Mouse (Mus musculus) gastrocnemius, postnatal 36 days (tissue): ENCODE data around the gene Ppp1r10. TPM values are rescaled to one million over a fixed set of nuclear protein-coding genes. Genes with fewer than 3 reads are reported as not detected.
A peak's percentile ranks its signal among the peaks of the same experiment; 100 is the strongest.

Experiments
- DNase-seq, 2 experiments: peaks; one replicate each; pipeline ENCODE4 v3.0.0; 2022
- intact Hi-C: fragments of 180-260 bp; cut with DNase I; formaldehyde crosslinking; loops from one replicate; pipeline ENCODE4 v1.15.1; 2025
- microRNA-seq, 2 experiments: library from miRNA; unstranded; fragments of <30 nt; microRNA quantifications; one replicate each; pipeline ENCODE4 v1.2.0; 2021
- total RNA-seq, 2 experiments: library from RNA; stranded (reverse); gene quantifications; 2 replicates each; pipeline ENCODE4 v1.2.3; 2021

Gene Ppp1r10
- total RNA-seq, 2 experiments from 2014 or later: 17.8 to 19.2 TPM

- intact Hi-C loops: no loop called here
Measured at GRCm38 (mm10) chr17:35979401-35980362, 63.4 kb downstream of the Ppp1r10 start, which contains the start of the genes Gnl1 and Prr3. Gnl1 (plus strand) TSS chr17:35979851. Prr3 (minus strand) TSS chr17:35980236.

DNA sequence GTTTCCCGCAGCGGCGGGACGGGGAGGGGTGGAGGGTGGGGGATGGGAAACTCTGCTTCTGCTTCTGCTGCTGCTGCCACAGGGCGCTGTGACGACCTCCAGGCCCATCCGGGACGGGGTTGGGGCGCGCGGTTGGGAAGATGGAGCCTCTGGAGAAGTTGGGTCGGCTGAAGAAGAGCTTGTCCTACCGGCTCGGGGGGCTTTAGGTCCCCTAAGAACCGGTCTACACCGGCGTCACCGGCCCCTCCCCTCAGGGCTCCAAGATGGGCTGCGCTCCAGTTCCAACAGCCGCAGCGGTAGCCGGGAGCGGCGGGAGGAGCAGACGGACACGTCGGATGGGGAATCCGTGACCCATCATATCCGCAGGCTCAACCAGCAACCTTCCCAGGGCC lies 64.1 kb downstream of the Ppp1r10 start:
- DNase-seq: peak; percentile 24 to 49
- intact Hi-C loops: no loop called here

More at GRCm38 (mm10) chr17:35979401-35980362, 63.4 kb downstream of the Ppp1r10 start, which contains the start of the genes Gnl1 and Prr3:
- DNase-seq: peak; percentile 82 to 94

- no peak for DNase-seq
- intact Hi-C loops: no loop called here
Measured at GRCm38 (mm10) chr17:35981776-35982175, 65.5 kb downstream of the Ppp1r10 start.

Small RNA genes within 50 kb of the gene (microRNA-seq; reads per million reads assigned to microRNA genes)
- 0 to 0.72 reads per million in 2 experiments for gene Gm28033
- gene Mir1894: 0 reads per million in 2 experiments
- 15.6 to 22.2 reads per million in 2 experiments for gene Mir877

Other genes with a start within 250 kb of the Ppp1r10 start
- gene Vars2, start 248.8 kb upstream of the Ppp1r10 start, total RNA-seq: 10 to 100 TPM; 12.5 to 12.9 TPM
- gene Gtf2h4, start 242.7 kb upstream of the Ppp1r10 start, total RNA-seq: 10 to 100 TPM; 15.3 to 19.0 TPM
- 10 to 100 TPM; 12.7 to 15.0 TPM for gene Ddr1, start 211.8 kb upstream of the Ppp1r10 start, total RNA-seq
- 1 to 10 TPM; 5.3 to 5.4 TPM for gene Ier3, start 94.8 kb upstream of the Ppp1r10 start, total RNA-seq
- gene Flot1, start 93.2 kb upstream of the Ppp1r10 start, total RNA-seq: 10 to 100 TPM; 44.0 to 44.1 TPM
- gene Tubb5, start 78.1 kb upstream of the Ppp1r10 start, total RNA-seq: 10 to 100 TPM; 34.7 to 38.6 TPM
- gene Mdc1, start 74.9 kb upstream of the Ppp1r10 start, total RNA-seq: 1 to 10 TPM; 2.9 to 3.5 TPM
- gene Nrm, start 55.1 kb upstream of the Ppp1r10 start, total RNA-seq: 1 to 10 TPM; 1.6 to 2.0 TPM
- gene Ppp1r18, start 50.8 kb upstream of the Ppp1r10 start, total RNA-seq: 1 to 10 TPM; 5.1 to 5.2 TPM
- 10 to 100 TPM; 10.8 to 14.2 TPM for gene Dhx16, start 36.6 kb upstream of the Ppp1r10 start, total RNA-seq
- 10 to 100 TPM; 59.6 to 63.8 TPM for gene 2310061I04Rik, start 19.0 kb upstream of the Ppp1r10 start, total RNA-seq
- 1 to 10 TPM; 3.0 to 3.2 TPM for gene Atat1, start 6.4 kb upstream of the Ppp1r10 start, total RNA-seq
- gene Mrps18b, start within 50 bp of the Ppp1r10 start, total RNA-seq: 10 to 100 TPM; 53.8 to 55.4 TPM
- 10 to 100 TPM; 64.3 to 70.2 TPM for gene Abcf1, start 53.3 kb downstream of the Ppp1r10 start, total RNA-seq
- gene Gnl1, start 63.4 kb downstream of the Ppp1r10 start, total RNA-seq: 10 to 100 TPM; 16.6 to 18.7 TPM
- 1 to 10 TPM; 1.7 to 3.4 TPM for gene Prr3, start 63.8 kb downstream of the Ppp1r10 start, total RNA-seq
- 1 to 10 TPM in 1 of 2 experiments, under 1 TPM in 1; 0.84 to 2.1 TPM for gene H2-T24, start 104.1 kb downstream of the Ppp1r10 start, total RNA-seq
- 1 to 10 TPM; 7.7 to 8.3 TPM for gene H2-T23, start 116.4 kb downstream of the Ppp1r10 start, total RNA-seq
- gene H2-T22, start 126.3 kb downstream of the Ppp1r10 start, total RNA-seq: 1 to 10 TPM; 7.1 to 8.0 TPM
- not detected for gene Gm6034, start 126.5 kb downstream of the Ppp1r10 start, total RNA-seq
- 1 to 10 TPM; 1.5 to 2.1 TPM for gene Gm11127, start 141.9 kb downstream of the Ppp1r10 start, total RNA-seq
- gene Gm19684, start 205.2 kb downstream of the Ppp1r10 start, total RNA-seq: not detected
- not detected for gene Gm7030, start 213.0 kb downstream of the Ppp1r10 start, total RNA-seq